Mouse (Mus musculus): ENCODE measurements around the gene Gm1043.

DNA sequence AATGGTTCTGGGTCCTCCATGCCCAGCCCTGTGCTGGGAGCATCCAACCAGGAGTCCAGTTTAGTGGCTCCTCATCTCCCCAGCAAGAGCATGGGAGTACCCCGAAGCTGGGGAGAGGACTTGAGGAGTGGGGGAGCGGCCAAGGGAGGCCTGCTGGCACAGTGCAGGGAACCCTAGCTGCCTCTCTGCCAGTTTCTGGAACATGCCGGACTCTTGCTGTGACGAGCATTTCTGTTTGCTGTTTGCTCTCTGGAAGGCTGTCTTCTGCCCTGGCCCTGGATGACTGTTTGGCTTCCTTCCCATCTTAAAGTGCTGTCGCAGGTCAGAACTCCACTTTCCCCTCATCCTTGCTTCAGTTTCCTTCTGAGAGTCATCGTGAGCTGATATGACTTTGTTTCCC is 49.3 kb upstream of the Gm1043 start:
- TF ChIP-seq CTCF (IDR thresholded peaks at IDR 0.05; ENCODE audit: borderline replicate concordance, extremely low read depth, insufficient read depth, insufficient read length) (no peak), POLR2A (IDR thresholded peaks at IDR 0.05; ENCODE audit: borderline replicate concordance, extremely low read depth, insufficient read depth, insufficient read length, poor library complexity, severe bottlenecking) (no peak)

Data from brain, embryonic 14.5 days (tissue).